Mouse (Mus musculus) E14TG2a.4 (cell line): ENCODE data around the gene Itga2b.

Experiments
- CTCF ChIP-seq: conservative IDR thresholded peaks from 2 replicates; pipeline ENCODE4 v1.5.1; 2014; ENCODE audit warnings: low read length
- NANOG ChIP-seq: IDR thresholded peaks from 2 replicates; pipeline ENCODE4 v1.6.1; 2014; ENCODE audit warnings: borderline replicate concordance, low read length, mixed read lengths
- POU5F1 ChIP-seq: IDR thresholded peaks from 2 replicates; pipeline ENCODE4 v1.6.1; 2014; ENCODE audit warnings: low read length, borderline replicate concordance

DNA sequence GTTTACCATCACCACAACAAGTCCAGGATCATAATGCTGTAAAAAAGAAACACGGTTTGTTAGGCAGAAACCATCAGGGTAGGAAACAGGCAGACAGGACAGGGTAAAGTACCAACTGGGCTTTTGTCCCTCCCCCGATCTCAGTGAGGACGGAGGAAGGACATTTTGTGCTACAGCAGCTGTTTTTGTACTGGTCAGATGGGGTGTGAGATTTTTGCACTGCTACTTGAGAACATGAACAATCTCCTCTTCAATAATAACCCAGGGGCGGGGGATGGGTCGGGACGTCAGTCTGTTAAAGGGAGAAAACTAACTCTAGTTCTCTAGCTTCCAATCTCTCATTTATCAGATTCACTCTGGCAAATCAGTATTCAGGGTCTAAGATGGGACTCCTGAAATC lies 40.3 kb upstream of the Itga2b start:
- TF ChIP-seq CTCF (no peak), NANOG (no peak), POU5F1 (no peak)
